Mouse (Mus musculus): ENCODE results near the gene Cdh26. TPM values are rescaled to one million over a fixed set of nuclear protein-coding genes. Genes with fewer than 3 reads are reported as not detected.

The Cdh26 gene
- polyA plus RNA-seq, 1 experiment from 2014 or later, result not detected

GRCm38 (mm10) chr2:178522331-178522730 lies 92.0 kb downstream of the Cdh26 start:
- peaks cover 0 to 2% of the 10 kb centered on the region in 2 experiments; a peak in 1 of 4 replicates for H3K4me1 ChIP-seq (ENCODE audit: control insufficient read depth in 2 of 2, insufficient read depth in 2 of 2, low read length in 2 of 2)

DNA sequence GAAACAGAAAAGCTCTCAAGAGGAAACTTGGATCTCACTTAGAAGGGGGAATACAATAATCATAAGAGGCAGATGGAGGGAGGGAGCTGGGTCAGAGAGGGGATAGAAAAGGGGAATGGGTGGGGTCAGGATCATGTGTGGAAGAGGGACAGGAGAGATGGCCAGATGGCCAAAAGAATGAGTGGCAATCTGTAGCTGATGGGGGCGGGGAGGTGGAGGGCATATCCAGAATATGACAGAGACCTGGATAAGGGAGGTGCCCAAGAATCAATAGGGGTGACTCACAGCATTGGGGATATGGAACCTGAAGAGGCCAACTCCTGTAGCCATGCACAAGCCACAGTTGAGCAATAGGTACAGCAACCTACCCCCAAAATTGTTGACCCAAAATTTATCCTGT lies 92.5 kb downstream of the Cdh26 start:
- H3K36me3 ChIP-seq (ENCODE audit: control insufficient read depth, insufficient read depth, low read length), result no peaks in the 10 kb centered on the region
- no peaks in the 10 kb centered on the region for H3K9me3 ChIP-seq (ENCODE audit: control insufficient read depth, low read length)
- H3K27ac ChIP-seq (replicated peaks in 1 of 2; ENCODE audit: control insufficient read depth in 1 of 2, insufficient read depth in 1 of 2, low read depth in 2 of 2, low read length in 2 of 2), result no peak overlapping the region
- no peaks in the 10 kb centered on the region for H3K27me3 ChIP-seq (ENCODE audit: control insufficient read depth, insufficient read depth, low read length)
- no peak overlapping the region for H3K4me2 ChIP-seq (ENCODE audit: low read length)
- WGBS, result 83% methylated on average over 1 of the region's 1 CpGs
- H3K9ac ChIP-seq (ENCODE audit: low read length), result no peak overlapping the region
- H3K4me1 ChIP-seq (ENCODE audit: control insufficient read depth in 2 of 2, insufficient read depth in 2 of 2, low read length in 2 of 2), result peaks cover 0 to 2% of the 10 kb centered on the region in 2 experiments; a peak in 1 of 4 replicates
- ATAC-seq (ENCODE audit: insufficient number of reproducible peaks, insufficient read depth, low FRiP score, low read depth), result no peak
- no peak overlapping the region for H3K4me3 ChIP-seq (ENCODE audit: control insufficient read depth in 1 of 2, insufficient read depth in 1 of 2, low read depth in 1 of 2, low read length in 2 of 2)

More at GRCm38 (mm10) chr2:178522331-178522730, 92.0 kb downstream of the Cdh26 start:
- Histone ChIP-seq H3K27me3 (ENCODE audit: control insufficient read depth, insufficient read depth, low read length) (no peaks in the 10 kb centered on the region), H3K4me2 (ENCODE audit: low read length) (no peak overlapping the region), H3K9me3 (ENCODE audit: control insufficient read depth, low read length) (no peaks in the 10 kb centered on the region), H3K36me3 (ENCODE audit: control insufficient read depth, insufficient read depth, low read length) (no peaks in the 10 kb centered on the region), H3K9ac (ENCODE audit: low read length) (no peak overlapping the region), H3K27ac (replicated peaks in 1 of 2; ENCODE audit: control insufficient read depth in 1 of 2, insufficient read depth in 1 of 2, low read depth in 2 of 2, low read length in 2 of 2) (no peak overlapping the region), H3K4me3 (ENCODE audit: control insufficient read depth in 1 of 2, insufficient read depth in 1 of 2, low read depth in 1 of 2, low read length in 2 of 2) (no peak overlapping the region)
- WGBS, result 45% methylated on average over 4 of the region's 4 CpGs
- no peak for ATAC-seq (ENCODE audit: insufficient number of reproducible peaks, insufficient read depth, low FRiP score, low read depth)

GRCm38 (mm10) chr2:178526776-178527175 lies 96.4 kb downstream of the Cdh26 start:
- no peak overlapping the region for H3K27ac ChIP-seq (replicated peaks in 1 of 2; ENCODE audit: control insufficient read depth in 1 of 2, insufficient read depth in 1 of 2, low read depth in 2 of 2, low read length in 2 of 2)
- no peaks in the 10 kb centered on the region for H3K36me3 ChIP-seq (ENCODE audit: control insufficient read depth, insufficient read depth, low read length)
- 72% methylated on average over 6 of the region's 6 CpGs for WGBS
- H3K27me3 ChIP-seq (ENCODE audit: control insufficient read depth, insufficient read depth, low read length), result no peaks in the 10 kb centered on the region
- ATAC-seq (ENCODE audit: insufficient number of reproducible peaks, insufficient read depth, low FRiP score, low read depth), result no peak
- H3K9ac ChIP-seq (ENCODE audit: low read length), result no peak overlapping the region
- no peak overlapping the region for H3K4me3 ChIP-seq (ENCODE audit: control insufficient read depth in 1 of 2, insufficient read depth in 1 of 2, low read depth in 1 of 2, low read length in 2 of 2)
- no peak overlapping the region for H3K4me2 ChIP-seq (ENCODE audit: low read length)
- no peaks in the 10 kb centered on the region for H3K9me3 ChIP-seq (ENCODE audit: control insufficient read depth, low read length)
- no peaks in the 10 kb centered on the region for H3K4me1 ChIP-seq (ENCODE audit: control insufficient read depth in 2 of 2, insufficient read depth in 2 of 2, low read length in 2 of 2)

GRCm38 (mm10) chr2:178531226-178531625 lies 100.9 kb downstream of the Cdh26 start:
- 62% methylated on average over 5 of the region's 5 CpGs for WGBS

GRCm38 (mm10) chr2:178536574-178536973 lies 106.2 kb downstream of the Cdh26 start:
- no peaks in the 10 kb centered on the region for H3K36me3 ChIP-seq (ENCODE audit: control insufficient read depth, insufficient read depth, low read length)
- H3K4me1 ChIP-seq (ENCODE audit: control insufficient read depth in 2 of 2, insufficient read depth in 2 of 2, low read length in 2 of 2), result no peaks in the 10 kb centered on the region
- H3K27me3 ChIP-seq (ENCODE audit: control insufficient read depth, insufficient read depth, low read length), result no peaks in the 10 kb centered on the region
- no peak for ATAC-seq (ENCODE audit: insufficient number of reproducible peaks, insufficient read depth, low FRiP score, low read depth)
- no peaks in the 10 kb centered on the region for H3K9me3 ChIP-seq (ENCODE audit: control insufficient read depth, low read length)
- H3K4me2 ChIP-seq (ENCODE audit: low read length), result no peak overlapping the region
- no peak overlapping the region for H3K4me3 ChIP-seq (ENCODE audit: control insufficient read depth in 1 of 2, insufficient read depth in 1 of 2, low read depth in 1 of 2, low read length in 2 of 2)
- no peak overlapping the region for H3K27ac ChIP-seq (replicated peaks in 1 of 2; ENCODE audit: control insufficient read depth in 1 of 2, insufficient read depth in 1 of 2, low read depth in 2 of 2, low read length in 2 of 2)
- WGBS, result 79% methylated on average over 4 of the region's 4 CpGs
- H3K9ac ChIP-seq (ENCODE audit: low read length), result no peak overlapping the region

More at GRCm38 (mm10) chr2:178531226-178531625, 100.9 kb downstream of the Cdh26 start:
- no peaks in the 10 kb centered on the region for H3K9me3 ChIP-seq (ENCODE audit: control insufficient read depth, low read length)
- no peak overlapping the region for H3K9ac ChIP-seq (ENCODE audit: low read length)
- H3K4me3 ChIP-seq (ENCODE audit: control insufficient read depth in 1 of 2, insufficient read depth in 1 of 2, low read depth in 1 of 2, low read length in 2 of 2), result no peak overlapping the region
- ATAC-seq (ENCODE audit: insufficient number of reproducible peaks, insufficient read depth, low FRiP score, low read depth), result no peak
- H3K36me3 ChIP-seq (ENCODE audit: control insufficient read depth, insufficient read depth, low read length), result no peaks in the 10 kb centered on the region
- H3K27ac ChIP-seq (replicated peaks in 1 of 2; ENCODE audit: control insufficient read depth in 1 of 2, insufficient read depth in 1 of 2, low read depth in 2 of 2, low read length in 2 of 2), result no peak overlapping the region
- no peak overlapping the region for H3K4me2 ChIP-seq (ENCODE audit: low read length)
- no peaks in the 10 kb centered on the region for H3K27me3 ChIP-seq (ENCODE audit: control insufficient read depth, insufficient read depth, low read length)
- H3K4me1 ChIP-seq (ENCODE audit: control insufficient read depth in 2 of 2, insufficient read depth in 2 of 2, low read length in 2 of 2), result no peaks in the 10 kb centered on the region

Other genes with a start within 250 kb of the Cdh26 start
- 0.24 and 0.46 TPM in 2 replicates for gene Sycp2, start 22.8 kb upstream of the Cdh26 start, polyA plus RNA-seq (2014; fragmentation: Nextera tagmentation; extraction: Ambion mirVana)
- 22.0 and 23.8 TPM in 2 replicates for gene Ppp1r3d, start 16.1 kb upstream of the Cdh26 start, polyA plus RNA-seq (2014; fragmentation: Nextera tagmentation; extraction: Ambion mirVana)
- 7.1 and 7.3 TPM in 2 replicates for gene Fam217b, start 16.0 kb upstream of the Cdh26 start, polyA plus RNA-seq (2014; fragmentation: Nextera tagmentation; extraction: Ambion mirVana)